Mouse (Mus musculus): ENCODE data around the gene Lrp2.

Gene Lrp2

DNA sequence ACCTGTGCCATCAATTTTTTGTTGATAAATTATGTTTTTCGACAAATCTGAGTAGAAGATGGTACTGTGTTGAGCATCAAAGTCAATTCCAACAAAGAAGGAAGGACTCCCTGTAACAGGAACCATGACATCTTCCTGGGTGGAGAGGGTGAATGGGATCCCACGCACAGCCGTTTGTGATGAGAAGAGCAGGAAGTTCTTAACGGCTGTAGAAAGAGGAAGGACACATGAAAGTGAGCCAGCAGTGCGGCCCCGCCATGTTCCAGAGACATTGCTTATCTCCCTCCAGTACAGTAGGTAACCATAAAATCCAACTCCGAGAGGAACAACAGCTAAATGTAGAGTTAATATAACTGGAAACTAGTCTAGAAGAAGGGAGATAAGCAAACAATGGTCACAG, 67.6 kb downstream of the Lrp2 start:
- DNase-seq (ENCODE audit: low spot score in 2 of 2) = no peak

GRCm38 (mm10) chr2:69511766-69512165, 74.1 kb downstream of the Lrp2 start:
- DNase-seq (ENCODE audit: low spot score in 2 of 2) = no peak

DNA sequence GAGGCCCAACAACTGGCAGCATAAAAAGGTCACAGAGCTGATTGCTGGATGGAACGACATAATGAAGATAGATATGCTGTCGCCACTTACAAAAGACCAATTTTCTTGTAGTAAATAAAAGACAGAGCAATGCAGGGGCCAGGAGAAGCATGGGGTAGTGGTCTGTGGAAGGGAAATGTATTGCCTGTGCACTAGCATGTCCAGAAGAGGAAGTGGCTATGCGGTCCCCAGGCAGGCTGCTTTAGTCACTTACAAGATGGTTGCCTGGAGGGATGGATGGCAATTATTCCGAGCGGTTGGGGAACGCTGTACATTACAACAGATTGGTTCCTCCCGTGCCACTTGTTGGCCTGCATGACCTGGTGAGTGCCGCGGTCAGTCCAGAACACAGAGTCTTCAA, 85.5 kb downstream of the Lrp2 start:
- DNase-seq (ENCODE audit: low spot score in 2 of 2) = no peak

GRCm38 (mm10) chr2:69493130-69493529, 92.7 kb downstream of the Lrp2 start:
- peak; percentile 27 to 51 for DNase-seq (ENCODE audit: low spot score in 2 of 2)

DNA sequence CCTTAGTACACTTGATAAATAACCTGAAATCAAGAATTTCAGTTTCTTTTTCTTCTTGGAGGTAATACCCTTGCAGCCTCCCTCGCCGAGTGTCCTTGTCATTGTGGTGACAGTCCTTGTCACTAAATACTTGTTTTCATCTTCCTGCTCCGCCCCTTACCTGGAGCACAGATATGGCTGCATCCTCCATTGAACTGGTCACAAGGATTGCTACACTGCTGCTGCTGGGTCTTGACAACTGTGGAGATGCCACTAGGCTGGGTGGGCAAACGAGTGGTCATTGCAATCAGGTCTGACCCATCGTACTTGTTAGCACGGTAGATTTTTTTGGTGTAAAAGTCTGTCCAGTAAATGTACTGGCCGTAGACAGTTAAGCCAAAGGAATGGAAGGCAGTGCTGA, 104.9 kb downstream of the Lrp2 start:
- DNase-seq (ENCODE audit: low spot score in 2 of 2) = no peak

DNA sequence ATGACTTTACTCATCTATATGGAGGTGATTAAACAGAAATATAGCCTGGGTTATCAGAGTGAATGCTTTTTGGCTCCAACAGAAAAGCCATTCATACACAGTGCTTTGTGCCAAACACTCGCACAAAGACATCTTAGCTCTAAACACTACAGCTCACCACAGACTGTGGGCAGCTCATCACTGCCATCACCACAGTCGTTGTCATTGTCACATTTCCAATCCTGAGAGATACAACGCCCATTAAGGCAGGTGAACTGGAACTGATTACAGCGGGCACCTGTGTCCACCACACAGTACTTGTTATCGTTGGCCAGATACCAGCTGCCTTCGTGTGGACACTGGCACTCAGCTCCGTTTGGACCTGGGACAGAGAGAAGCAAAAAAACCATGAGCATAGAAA, 106.0 kb downstream of the Lrp2 start:
- no peak for DNase-seq (ENCODE audit: low spot score in 2 of 2)

GRCm38 (mm10) chr2:69476901-69477300, 109.0 kb downstream of the Lrp2 start:
- DNase-seq (ENCODE audit: low spot score in 2 of 2) = no peak

DNA sequence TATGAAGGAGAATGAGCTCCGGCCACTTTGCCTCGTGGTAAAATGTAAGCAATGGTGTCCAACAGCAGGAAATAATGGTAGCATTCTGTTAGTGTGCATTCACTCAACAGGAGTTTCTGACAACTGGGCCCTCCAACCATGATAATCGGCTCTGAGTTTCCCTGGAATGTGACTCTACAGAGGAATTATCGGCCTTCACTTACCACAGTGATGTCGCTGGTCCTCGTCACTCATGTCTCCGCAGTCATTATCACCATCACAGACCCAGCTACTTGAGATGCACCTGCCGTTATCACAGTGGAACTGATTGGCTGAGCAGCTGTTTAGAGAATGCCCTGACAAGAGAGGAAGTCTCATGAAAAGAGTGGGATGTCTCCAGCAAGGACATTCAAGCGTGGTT, 110.7 kb downstream of the Lrp2 start:
- DNase-seq (ENCODE audit: low spot score in 2 of 2) = no peak

DNA sequence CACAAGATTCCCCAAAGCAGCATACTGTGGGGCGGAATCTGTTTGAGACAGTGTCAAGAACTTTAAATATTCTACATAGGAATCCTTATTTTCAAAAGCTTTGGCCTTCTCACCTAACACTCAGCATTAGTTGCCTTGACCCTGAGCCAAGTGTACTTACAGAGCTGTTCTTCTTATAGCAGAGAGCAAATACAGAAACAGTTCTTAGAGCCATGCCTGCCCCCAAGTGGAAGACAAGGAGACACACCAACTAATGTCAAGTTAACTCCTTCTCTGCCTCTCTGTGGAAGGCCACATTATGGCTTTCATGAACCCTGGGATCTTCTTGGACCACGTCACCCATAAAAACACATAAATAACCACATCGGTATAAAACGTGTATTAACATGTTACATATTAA, 114.0 kb downstream of the Lrp2 start:
- peak; percentile 6 to 12 for DNase-seq (ENCODE audit: low spot score in 2 of 2)

DNA sequence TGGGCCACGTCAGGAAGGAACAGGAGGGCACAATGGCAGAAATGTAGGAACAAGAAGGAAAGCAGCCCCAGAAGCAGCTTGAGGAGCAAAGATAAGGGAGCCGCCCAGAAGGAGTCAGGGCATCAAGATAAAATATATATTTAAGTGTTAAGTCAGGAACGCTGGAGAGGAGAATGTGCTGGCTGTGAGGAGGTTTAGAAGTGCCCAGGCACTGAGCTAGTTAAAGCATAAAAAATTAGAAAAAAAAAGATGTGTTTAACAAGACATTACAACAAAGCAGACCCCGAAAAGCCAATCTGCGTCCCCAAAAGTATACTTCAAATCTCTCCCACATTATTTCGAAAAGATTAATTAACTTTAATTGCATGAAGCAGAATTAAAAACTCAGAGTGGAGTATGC, 122.3 kb downstream of the Lrp2 start:
- DNase-seq (ENCODE audit: low spot score in 2 of 2) = no peak

GRCm38 (mm10) chr2:69459481-69459880, 126.4 kb downstream of the Lrp2 start:
- no peak for DNase-seq (ENCODE audit: low spot score in 2 of 2)

- DNase-seq (ENCODE audit: low spot score in 2 of 2) = peak; percentile 8 to 12
These were observed 134.7 kb downstream of the Lrp2 start for GRCm38 (mm10) chr2:69451128-69451527.

DNA sequence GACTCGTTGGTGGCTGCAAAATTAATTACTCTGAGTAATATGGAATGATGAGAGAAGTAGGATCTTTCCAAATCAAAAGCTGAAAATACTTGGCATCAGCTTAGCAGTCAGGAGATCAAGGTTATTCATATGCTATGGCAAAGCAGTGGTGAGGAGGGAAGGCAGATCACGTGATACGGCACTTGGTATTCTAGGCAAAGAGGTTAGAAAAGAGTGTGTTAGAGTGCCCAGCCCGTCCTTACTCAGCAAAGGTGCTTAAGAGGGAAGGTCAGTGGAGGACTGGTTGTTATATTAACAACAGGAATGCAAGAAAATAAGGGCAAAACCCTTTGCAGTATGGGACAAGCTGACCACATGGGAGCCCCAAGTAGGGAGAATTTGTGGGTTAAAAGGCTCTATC, 137.3 kb downstream of the Lrp2 start:
- no peak for DNase-seq (ENCODE audit: low spot score in 2 of 2)

GRCm38 (mm10) chr2:69445896-69446472, 139.9 kb downstream of the Lrp2 start:
- DNase-seq (ENCODE audit: low spot score in 2 of 2) = peak in 1 of 2 experiments; percentile 7

DNA sequence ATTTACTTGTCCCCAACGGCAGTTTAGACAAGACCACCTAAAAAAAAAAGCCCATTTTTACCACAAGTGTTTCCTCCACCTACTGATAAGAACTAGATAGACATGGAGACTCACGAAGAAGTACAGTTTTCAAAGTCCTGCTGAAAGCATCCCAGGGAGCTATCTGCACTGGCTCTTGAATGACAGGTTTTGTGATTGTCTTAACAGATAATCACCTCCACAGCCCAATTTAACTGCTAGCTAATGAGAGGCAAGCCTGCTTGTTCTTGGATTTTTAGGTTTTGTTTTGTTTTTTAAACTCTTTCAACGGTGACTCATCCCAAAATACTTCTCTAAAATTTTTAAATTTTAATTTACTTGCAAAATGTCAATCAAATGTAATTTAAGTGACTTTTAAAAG, 144.2 kb downstream of the Lrp2 start:
- DNase-seq (ENCODE audit: low spot score in 2 of 2) = no peak

- peak; percentile 82 to 88 for DNase-seq (ENCODE audit: low spot score in 2 of 2)
These were observed 157.7 kb downstream of the Lrp2 start for GRCm38 (mm10) chr2:69428116-69428515.

DNA sequence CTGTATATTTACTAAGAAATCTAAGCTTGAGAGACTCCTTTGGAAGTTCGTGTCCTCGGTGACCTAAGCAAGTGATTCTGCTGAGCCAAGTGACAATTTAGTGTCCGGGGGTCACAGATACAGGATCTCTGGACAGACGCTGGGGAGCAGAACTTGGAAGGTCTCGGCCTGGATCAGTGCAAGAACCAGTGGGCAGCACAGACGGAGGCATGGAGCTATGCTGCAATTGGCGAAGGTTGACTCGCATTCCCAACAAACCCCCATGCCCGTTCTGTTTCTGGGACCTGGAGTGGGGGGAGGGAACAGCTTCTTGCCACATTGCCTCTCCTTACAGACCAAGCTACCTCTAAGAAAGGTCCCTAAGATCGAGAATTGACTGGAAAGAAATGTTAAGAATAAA, 158.7 kb downstream of the Lrp2 start:
- no peak for DNase-seq (ENCODE audit: low spot score in 2 of 2)

DNA sequence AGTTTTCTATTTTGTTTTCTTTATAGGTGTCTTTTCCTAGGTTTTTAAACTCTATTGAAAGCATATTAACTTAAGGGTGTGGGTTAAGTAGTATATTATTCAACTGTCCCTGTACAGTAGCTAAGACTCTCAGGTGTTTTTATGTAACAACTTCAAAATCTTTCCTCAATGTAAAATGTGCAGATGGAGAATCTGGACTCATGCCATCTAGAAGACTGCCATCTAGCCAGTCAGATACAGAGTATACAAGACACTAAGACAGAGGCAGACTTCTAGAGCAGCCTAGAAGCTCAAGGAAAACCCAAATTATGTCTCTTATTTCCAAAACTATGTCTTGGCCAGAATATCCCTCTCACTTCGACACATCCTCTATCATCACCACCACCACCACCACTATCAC, 159.8 kb downstream of the Lrp2 start:
- DNase-seq (ENCODE audit: low spot score in 2 of 2) = no peak

DNA sequence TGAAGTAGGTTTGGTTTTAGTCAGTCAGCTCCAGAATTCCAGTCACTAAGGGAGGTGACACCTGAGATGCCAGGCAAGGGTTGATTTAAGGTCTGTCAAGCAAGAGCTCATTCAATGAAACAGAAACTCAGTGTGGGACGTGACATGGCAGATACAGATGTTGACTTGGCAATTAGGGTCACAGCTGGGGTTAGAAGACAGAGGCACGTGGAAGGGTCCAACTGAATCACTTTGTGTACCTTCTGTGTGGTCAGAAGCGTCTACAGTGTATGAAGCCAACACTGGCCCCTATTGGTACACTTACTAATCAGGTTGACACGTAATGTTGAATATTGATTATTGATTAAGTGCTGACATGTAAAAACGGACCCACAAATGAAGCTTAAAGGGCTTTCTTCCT, 161.0 kb downstream of the Lrp2 start:
- no peak for DNase-seq (ENCODE audit: low spot score in 2 of 2)

DNA sequence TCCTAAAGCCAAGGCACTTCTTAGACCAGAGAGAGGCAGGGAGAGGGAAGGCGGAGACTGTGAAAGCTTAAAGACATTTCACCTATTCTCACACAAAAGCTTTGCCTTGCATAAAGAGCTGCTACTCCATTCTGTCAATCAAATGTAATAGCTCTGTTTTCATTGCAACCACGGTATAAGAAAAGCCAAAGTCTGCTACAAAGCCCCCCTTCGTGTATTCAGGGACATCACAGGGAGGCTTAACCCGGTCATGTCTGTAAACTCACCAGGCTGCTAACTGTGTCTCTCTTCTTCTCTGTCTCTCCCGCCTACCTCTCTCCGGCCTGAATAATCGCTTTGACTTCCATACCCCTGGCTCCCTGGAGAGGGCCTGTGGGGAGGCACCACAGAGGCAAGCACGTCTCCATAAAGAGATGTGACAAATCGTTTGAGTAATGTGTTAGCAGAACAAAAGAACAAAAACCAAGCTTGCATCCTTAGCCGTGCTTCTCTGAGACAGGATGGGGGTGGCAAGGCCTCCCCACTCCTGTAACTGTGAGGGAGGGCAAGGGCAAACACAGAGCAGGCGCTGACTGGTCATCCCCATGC, 167.5 kb downstream of the Lrp2 start:
- no peak for DNase-seq (ENCODE audit: low spot score in 2 of 2)

- DNase-seq (ENCODE audit: low spot score in 2 of 2) = no peak
These were observed 170.8 kb downstream of the Lrp2 start for GRCm38 (mm10) chr2:69415070-69415469.

GRCm38 (mm10) chr2:69414539-69414938, 171.3 kb downstream of the Lrp2 start:
- DNase-seq (ENCODE audit: low spot score in 2 of 2) = no peak

DNA sequence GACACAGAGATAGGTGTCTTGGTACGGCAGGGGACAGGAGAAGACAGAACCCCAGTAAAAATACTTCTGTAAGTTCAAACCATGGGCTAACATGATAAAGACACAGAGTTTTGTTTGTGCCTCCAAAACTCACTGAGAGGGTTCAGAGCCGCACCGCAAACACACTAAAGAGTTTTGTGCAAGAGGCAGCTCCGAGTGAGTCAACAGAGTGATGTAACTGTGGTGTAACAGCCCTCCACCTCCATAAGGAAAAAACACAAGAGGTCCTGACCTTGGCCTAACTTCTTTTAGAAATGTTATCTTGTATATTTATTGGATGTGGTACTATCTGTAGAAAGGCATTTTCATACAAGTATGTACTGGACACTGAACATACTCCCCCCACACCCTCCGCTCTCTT, 180.2 kb downstream of the Lrp2 start:
- no peak for DNase-seq (ENCODE audit: low spot score in 2 of 2)

GRCm38 (mm10) chr2:69402309-69402708, 183.6 kb downstream of the Lrp2 start:
- no peak for DNase-seq (ENCODE audit: low spot score in 2 of 2)
